Mouse (Mus musculus): ENCODE data around the gene Gm12394.
"Not testable (repeated sequence)": the region's sequence is repeated elsewhere in the genome, so short reads cannot be mapped to it uniquely, and the experiment has no call there.

The Gm12394 gene

GRCm38 (mm10) chr4:42856671-42857070, at the start of gene Gm12394:
Gm12394 (minus strand) TSS chr4:42856771.
- not testable (repeated sequence) for DNase-seq (ENCODE audit: extremely low spot score, low spot score)

DNA sequence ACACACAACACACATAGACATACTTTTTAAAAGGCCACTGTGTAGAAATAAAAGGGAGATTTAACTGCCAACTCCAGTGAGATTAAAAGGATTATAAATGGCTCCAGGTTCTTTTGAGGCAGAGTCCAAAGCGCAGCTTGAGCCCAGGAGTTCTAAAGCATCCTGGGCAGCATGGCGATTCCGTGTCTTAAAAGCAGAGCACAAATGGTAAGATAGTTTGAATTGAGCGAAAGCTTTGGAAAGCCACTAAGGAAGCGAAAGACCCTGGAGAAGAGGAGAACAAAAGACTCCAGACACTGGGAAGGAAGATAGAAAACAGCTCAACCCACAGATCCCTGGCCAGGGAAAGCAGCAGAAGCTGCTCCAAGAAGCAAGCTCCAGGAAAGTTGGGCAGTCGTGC, 48.4 kb upstream of the Gm12394 start:
- no peak for DNase-seq (ENCODE audit: extremely low spot score, low spot score)

DNA sequence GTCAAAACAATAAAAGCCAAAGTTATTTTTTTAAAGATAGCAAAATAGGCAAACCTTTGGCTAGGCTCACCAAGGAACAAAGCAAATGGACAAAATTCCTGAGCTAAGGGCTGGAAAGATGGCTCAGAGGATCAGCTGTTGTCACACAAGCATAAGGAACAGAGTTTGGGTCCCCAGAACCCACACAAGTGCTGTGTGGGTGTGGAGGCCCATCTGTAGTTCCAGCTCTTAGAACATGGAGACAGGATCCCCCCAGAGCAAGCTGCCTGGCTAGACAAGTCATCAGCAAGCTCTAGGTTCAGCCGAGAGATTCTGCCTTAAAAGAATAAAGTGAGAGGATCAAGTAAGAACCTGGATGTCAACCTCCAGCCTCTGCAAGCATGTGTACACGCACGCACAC, 48.0 kb upstream of the Gm12394 start:
- no peak for DNase-seq (ENCODE audit: extremely low spot score, low spot score)

DNA sequence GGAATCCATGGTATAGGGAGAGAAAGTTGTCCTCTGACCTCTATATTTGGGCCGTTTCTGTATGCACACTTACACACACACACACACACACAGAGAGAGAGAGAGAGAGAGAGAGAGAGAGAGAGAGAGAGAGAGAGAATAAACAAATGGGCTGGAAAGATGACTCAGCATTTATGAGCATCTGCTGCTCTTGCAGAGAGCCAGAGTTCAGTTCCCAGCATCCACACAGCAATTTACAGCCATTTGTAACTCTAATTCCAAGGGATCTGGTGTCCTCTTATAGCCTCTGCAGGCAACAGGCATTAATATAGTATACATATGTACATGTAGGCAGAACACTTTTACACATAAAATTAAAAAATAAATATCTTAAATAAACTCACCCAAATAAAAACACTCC, 47.4 kb upstream of the Gm12394 start:
- DNase-seq (ENCODE audit: extremely low spot score, low spot score): no peak

DNA sequence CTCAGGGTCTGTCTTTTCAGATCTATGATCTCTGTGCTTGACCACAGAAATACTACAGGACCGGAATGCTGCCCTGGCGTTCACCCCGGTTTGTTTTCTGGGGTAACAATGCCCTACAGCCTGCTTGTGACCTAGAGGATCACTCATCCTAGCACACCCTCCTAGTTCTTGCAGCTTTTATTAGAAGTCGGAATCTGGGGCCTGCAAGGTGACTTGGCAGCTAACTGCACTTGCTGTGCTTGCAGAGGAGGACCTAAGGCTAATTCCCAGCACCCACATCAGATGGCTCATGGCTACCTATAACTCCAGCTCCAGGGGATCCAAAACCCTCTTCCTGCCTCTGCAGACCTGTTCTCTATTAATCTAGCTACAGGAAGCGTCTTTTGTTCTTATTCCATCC, 46.2 kb upstream of the Gm12394 start:
- DNase-seq (ENCODE audit: extremely low spot score, low spot score): no peak

DNA sequence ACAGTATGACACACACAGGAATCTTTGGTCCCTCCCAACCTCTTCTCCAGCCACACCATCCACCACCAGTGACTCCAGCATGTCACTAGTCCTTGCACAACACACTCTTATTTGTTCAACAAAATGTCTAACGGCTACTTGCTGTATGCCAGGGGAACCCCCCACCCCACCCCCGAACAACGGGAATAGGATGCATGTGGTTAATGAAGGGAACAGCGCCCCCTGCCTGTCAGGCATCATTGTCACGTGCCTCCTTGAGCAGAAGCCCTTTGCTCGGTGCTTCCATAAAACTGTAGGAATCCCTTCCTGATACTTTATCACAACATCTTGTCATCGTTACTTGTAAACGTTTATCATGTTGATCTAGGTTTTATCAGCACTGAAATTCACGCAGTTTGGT, 45.6 kb upstream of the Gm12394 start:
- DNase-seq (ENCODE audit: extremely low spot score, low spot score): peak; percentile 29

DNA sequence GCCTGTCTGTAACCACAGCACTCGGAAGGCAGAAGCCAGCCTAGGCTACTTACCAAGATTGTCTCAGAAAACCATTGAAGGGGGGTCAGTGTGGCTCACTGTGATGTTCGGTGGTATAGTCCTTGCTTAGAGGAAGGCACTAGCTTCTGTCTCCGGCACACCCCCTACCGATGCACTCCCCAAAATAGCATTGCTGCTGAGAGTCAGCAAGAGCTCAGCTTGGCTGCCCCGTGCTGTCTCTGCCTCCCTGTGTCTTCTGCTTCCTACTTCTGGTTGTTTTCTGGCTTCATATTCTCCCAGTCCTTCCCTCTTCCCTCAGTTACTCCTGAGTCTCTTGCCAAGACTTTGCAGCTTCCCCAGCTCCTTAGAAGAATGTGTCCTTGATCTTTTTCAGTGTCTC, 44.3 kb upstream of the Gm12394 start:
- no peak for DNase-seq (ENCODE audit: extremely low spot score, low spot score)

GRCm38 (mm10) chr4:42898914-42899313, 42.3 kb upstream of the Gm12394 start:
- no peak for DNase-seq (ENCODE audit: extremely low spot score, low spot score)

GRCm38 (mm10) chr4:42895118-42895517, 38.5 kb upstream of the Gm12394 start:
- no peak for DNase-seq (ENCODE audit: extremely low spot score, low spot score)

DNA sequence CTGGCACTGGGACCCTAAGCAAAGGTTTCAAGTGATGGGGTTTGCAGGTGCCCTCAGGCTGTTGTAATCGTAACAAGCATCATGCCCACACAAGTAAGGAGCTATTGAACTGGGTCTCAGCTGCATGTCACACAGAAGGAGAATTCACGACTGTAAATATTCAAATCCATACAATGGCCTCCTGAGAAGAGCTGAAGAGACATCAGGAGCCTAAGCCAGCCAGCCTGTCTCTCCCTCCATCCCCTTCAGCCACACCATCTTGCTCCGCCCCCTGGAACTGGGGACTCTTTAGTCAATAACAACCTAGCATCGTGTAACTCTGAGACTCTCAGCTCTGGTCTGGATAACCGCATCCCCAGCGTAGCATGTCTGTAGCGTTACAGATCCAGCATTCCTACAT, 34.6 kb upstream of the Gm12394 start:
- DNase-seq (ENCODE audit: extremely low spot score, low spot score): no peak

DNA sequence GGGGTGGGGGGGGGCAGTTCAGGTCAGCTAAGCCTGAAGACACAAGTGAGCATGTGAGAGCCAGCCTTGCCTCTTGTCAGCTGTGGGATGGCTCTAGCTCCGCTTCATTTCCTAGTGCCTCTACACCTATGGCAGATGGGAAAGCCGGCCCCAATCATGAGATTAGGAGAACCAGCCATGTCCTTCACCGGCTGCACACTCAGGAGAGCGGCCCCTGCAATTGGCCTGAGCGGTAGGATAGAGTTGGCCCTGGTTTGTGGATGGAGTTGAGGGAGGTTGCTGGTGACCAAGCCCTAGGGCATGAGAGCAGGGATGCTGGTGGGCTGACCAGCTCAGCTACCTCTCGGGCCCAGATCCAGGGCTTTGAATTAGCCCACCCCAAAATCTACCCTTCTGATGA, 32.2 kb upstream of the Gm12394 start:
- no peak for DNase-seq (ENCODE audit: extremely low spot score, low spot score)

DNA sequence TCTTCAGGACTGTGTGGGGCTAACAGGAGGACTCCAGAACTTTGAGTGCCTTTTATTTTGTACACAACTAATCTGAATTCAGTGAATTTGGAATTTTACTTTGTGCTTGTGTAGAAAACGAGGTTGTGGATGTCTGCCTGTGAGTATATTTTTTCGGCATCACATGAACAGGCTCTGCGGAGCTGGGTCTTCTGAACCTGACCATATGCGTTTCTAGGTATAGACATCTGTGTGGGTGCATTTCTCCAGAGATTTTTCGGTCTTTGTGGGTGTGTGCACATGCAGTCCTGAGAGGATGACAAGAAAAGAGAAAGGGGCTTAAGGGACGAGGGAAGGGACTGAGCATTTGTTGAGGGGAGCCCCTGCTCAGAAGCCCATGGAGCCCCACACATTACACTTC, 30.4 kb upstream of the Gm12394 start:
- no peak for DNase-seq (ENCODE audit: extremely low spot score, low spot score)

DNA sequence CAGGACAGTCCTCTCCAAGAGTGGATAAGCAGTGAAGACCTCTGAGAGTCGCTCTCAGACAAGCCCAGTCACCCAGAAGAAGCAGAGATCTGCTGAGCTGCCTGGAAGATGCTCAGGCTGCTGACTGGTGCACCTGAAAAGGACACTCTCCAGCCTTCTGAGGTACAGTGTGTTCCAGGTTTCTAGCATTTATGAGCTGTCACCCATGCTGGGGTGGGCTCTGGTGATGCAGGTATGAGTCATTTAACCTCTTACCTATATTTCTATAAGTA, 24.0 kb upstream of the Gm12394 start:
- no peak for DNase-seq (ENCODE audit: extremely low spot score, low spot score)

GRCm38 (mm10) chr4:42879829-42880676, 23.5 kb upstream of the Gm12394 start:
- DNase-seq (ENCODE audit: extremely low spot score, low spot score): no peak

GRCm38 (mm10) chr4:42877657-42878056, 21.1 kb upstream of the Gm12394 start:
- no peak for DNase-seq (ENCODE audit: extremely low spot score, low spot score)

GRCm38 (mm10) chr4:42876586-42877291, 20.2 kb upstream of the Gm12394 start:
- peak; percentile 52 for DNase-seq (ENCODE audit: extremely low spot score, low spot score)

DNA sequence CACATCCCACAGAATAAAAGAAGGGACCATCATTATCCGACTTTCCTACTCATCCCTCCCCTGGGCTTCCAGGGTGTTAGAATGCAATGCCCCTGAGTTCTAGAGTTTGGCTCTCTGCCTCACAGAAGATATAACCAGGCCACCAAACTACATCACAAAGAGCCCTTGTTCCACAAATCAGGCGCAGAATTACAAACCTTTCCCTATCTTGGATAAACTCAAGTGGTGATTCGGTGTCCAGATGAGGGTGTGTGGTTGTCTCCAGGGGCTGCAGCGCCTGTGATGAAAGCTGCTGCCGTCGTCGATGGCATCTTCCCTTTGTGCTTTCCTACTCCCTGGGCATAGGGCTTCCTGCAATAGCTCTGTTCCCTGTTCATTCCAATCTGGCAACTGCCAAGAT, 17.6 kb upstream of the Gm12394 start, which contains the start of gene Fam205c:
Fam205c (minus strand) TSS at position 101 of the 400 bp plus-strand sequence.
- no peak for DNase-seq (ENCODE audit: extremely low spot score, low spot score)

GRCm38 (mm10) chr4:42872746-42873435, 16.3 kb upstream of the Gm12394 start:
- no peak for DNase-seq (ENCODE audit: extremely low spot score, low spot score)

GRCm38 (mm10) chr4:42872151-42872550, 15.6 kb upstream of the Gm12394 start:
- no peak for DNase-seq (ENCODE audit: extremely low spot score, low spot score)

DNA sequence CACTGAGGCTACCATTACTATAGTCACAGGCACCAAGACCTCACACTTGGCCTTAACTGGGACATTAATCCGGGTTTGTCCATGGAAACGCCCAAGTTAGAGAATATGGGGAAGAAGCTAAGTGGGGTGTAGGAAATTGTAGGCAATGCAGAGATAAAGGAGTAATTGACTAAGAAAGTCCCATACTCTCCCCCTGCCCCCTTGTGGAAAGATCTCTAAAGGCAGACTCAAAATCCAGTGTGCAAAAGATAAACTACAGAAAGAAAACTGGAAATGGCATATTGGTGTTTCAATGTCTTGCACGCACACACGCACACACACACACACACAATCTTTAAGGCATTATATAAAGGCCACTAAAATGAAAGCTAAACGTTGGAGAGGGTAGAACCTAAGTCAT, 14.2 kb upstream of the Gm12394 start:
- DNase-seq (ENCODE audit: extremely low spot score, low spot score): no peak

DNA sequence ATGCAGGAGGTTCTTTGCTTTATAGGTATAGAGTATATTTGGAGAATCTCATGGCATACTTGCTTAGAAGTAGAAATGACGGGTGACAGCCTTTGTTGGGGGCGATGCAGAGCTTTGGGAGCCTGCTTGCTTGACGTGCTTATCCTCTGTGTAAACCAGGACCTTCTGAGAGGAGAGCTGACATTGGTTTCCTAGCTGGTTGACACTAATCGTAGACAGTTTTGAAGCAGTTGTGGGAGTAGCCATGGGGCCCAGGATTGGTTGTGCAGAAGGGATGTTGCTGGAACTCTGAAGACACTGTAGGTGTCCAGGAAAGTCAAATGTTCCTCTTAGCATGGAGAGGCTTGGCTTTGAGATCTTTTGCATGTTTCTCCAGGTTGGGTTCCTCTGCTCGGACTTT, 11.6 kb upstream of the Gm12394 start:
- DNase-seq (ENCODE audit: extremely low spot score, low spot score): no peak

DNA sequence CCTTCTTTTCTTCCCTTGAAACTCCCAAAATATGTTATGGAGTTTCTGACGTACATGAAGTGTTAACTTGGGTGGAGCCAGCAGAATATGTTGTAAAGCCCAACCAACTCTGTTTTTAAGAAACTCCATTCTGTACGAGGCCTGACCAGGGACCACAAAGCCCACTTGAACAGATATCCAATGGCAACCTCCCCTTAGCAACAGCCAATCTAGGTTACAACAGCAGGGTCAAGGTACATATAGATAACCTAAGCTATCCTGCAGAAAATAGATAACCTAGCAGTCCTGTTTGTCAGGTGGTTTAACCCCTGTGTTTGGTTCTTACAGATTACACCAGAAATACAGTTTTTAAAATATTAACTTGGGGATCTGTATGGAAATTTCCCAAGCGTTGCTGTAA, 10.8 kb upstream of the Gm12394 start:
- no peak for DNase-seq (ENCODE audit: extremely low spot score, low spot score)

Measured in neural tube, embryonic 10.5 days (tissue).